Mouse (Mus musculus): Measurements from ENCODE around the gene Ralbp1.
A peak's percentile ranks its signal among the peaks of the same experiment; 100 is the strongest.

Gene Ralbp1

DNA sequence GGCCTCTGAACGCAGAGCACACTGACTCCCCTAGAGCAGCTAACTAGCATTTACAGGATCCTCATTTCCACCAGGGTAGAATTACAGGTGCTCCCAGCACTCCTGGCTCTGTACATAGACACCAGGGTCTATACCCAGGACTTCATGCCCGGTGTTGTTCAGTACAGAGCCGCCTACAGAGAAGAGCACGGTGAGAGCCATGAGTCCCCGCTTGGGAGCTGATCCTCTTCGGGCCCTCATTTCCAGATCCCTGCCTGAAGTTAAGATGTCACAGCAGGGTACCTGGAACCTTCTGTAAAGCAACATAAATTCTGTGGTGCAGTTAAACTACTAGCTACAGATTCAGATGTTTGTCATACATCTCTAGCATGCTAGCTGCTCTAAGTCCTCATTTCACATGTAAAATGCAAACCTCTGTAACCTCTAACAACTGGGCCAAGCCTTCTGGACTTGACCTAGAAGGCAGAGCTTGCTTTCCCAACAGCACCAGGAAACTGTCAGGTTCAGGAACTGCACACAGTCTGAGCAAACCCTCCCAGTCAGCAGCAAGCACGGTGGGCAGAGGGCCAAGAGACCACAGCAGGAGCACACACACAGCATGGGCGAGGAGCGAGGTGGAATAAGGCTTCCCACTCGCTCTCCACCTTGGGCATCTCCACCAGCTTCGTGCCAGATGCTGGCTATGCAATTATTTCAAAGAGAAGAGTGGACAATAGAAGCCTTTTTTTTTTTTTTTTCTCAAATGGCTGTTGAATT, 37.7 kb downstream of the Ralbp1 start:
- DNase-seq, result no peak

- DNase-seq, result no peak
Observed at GRCm38 (mm10) chr17:65845423-65845822, 40.2 kb downstream of the Ralbp1 start.

DNA sequence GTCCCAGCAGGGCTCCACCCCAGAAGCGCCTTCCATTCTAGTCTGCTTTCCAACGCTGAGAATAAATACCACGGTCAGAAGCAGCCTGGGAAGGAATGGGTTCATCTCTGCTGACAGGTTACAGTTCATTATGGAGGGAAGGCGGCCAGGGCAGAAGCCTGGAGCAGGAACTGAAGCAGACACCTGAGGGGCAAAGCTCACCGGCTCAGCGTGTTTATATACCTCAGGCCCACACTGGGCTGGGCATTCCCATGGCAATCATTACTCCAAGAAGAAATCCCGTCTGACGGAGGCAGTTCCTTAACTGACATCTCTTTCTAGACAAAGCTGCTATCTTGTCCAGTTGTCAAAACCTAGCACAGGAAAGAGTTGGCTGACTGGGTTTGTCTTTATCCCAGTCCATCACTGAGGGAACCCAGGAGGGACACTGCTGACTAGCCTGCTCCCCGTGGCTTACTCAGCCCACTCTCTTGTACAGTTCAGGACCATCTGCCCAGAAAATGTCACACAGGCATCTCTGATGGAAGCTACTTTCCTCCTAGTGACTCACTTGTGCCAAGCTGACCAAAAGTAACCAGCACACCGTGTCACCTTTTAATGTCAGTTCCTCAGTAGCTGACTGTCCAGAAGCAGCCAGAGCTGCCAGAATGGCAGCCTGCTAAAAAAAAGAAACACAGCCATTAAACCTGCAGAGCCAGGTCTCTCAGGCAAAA, 42.8 kb downstream of the Ralbp1 start:
- no peak for DNase-seq

DNA sequence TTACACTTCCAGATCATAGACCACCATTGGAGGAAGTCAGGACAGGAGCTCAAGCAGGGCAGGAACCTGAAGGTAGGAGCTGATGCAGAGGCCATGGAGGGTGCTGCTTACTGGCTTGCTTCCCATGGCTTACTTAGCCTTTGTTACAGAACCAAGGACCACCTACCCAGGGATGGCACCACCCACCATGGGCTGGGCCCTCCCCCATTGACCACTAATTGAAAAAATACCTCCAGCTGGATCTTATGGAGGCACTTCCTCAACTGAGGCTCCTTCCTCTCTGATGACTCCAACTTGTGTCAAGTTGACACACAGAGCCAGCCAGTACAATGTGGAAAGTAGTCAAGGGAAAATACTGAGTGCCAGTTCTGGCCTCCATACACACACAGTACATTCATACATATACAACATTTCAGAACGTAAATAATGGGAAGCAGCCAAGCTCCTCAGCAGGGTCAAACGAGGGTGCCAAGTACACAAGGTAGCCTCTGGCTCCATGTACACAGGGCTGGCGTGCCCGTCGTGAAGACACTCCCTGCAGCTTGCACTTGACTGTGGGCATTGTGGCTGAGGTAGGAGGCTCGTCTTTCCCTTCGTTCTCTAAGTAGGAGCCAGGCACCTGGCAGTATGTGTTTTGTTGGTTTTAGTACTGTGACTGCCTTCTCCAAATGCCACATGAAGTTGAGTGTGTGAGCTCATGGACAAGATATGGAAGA, 45.9 kb downstream of the Ralbp1 start:
- DNase-seq, result peak; percentile 29

DNA sequence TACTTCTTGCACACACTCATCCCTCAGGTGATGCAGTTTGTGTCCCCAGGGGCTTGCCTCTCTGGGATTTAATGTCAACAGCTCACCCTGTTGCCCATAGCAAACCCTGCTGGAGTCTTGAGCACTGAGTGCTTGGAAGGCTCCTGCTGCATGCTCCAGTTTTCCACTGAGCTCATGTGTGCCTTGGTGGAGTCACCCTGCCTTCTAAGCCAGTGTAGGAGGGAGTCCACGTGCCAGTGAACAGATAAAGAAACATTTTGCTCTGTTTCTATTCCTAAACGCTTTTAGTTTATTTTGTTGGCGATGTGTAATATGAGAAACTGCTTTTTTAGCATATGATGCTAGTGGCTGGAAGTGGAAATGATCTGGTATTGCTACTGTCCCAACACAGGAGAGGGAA, 48.9 kb downstream of the Ralbp1 start:
- DNase-seq, result no peak

DNA sequence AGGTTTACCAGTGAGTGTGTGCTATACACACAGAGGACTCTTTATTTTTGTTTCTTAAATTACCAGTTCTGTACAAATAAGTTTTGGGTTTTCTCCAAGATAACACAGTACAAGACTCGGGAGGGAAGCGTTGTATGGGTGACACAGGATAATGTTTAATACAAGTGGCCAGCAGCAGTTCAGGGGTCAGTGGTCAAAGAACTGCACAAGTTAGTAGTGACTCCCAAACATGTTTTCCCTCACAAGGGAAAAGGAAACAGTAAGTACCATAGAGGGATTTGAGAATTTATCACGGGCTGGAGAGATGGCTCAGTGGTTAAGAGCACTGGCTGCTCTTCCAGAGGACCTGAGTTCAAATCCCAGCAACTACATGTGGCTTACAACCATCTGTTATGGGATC, 51.7 kb downstream of the Ralbp1 start:
- DNase-seq, result no peak

GRCm38 (mm10) chr17:65830216-65830863, 55.3 kb downstream of the Ralbp1 start:
- DNase-seq, result peak; percentile 21

GRCm38 (mm10) chr17:65828951-65829350, 56.6 kb downstream of the Ralbp1 start:
- DNase-seq, result no peak

GRCm38 (mm10) chr17:65827904-65828303, 57.7 kb downstream of the Ralbp1 start:
- no peak for DNase-seq

GRCm38 (mm10) chr17:65827119-65827840, 58.3 kb downstream of the Ralbp1 start:
- no peak for DNase-seq

GRCm38 (mm10) chr17:65826257-65826656, 59.3 kb downstream of the Ralbp1 start:
- no peak for DNase-seq

GRCm38 (mm10) chr17:65824246-65824645, 61.4 kb downstream of the Ralbp1 start:
- DNase-seq, result no peak

- DNase-seq, result no peak
Observed at GRCm38 (mm10) chr17:65822423-65822822, 63.2 kb downstream of the Ralbp1 start.

- DNase-seq, result no peak
Observed at GRCm38 (mm10) chr17:65820197-65820596, 65.4 kb downstream of the Ralbp1 start.

DNA sequence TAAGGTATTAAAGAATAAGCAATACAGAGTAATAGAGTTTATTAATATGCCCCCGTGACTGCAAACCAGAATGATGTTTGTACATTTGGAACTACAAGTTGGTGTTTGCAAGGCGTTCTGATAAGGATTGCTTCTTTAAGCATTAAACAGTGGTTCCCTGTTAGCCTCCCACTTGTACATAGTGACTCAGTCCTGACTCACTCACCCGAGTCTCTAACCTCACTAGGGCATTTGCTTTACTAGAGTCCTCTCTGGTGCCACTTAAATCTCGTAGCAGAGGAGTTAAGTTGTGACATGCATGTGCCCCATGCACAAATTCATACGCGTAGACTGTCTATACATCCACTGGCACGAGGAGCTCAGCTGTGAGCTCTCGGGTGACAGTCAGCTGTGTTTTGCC, 71.8 kb downstream of the Ralbp1 start:
- no peak for DNase-seq

GRCm38 (mm10) chr17:65811032-65811431, 74.6 kb downstream of the Ralbp1 start:
- peak; percentile 28 for DNase-seq

- no peak for DNase-seq
Observed at GRCm38 (mm10) chr17:65806416-65806815, 79.2 kb downstream of the Ralbp1 start.

DNA sequence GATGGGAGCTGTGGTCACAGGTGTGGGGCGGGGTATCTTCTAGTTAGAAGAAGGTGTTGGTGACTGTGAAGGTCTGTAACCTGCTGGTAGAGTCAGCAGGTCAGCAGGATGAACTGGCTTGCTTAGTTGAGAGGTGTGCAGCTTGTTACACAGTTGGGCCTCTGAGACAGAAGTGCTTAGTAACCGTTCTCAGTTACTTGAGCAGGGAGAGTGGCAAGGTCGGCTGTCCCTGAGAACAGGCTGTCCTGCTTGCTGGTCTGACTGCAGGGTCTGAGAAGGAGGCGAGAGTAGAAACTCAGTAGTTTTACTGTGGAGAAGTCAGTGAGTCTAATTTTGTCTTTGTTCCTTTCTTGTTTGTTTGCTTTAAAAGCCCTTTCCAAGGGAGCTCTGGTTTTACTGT, 79.6 kb downstream of the Ralbp1 start:
- DNase-seq, result no peak

GRCm38 (mm10) chr17:65802026-65802425, 83.6 kb downstream of the Ralbp1 start:
- no peak for DNase-seq

- no peak for DNase-seq
Observed at GRCm38 (mm10) chr17:65800451-65800850, 85.1 kb downstream of the Ralbp1 start.

- no peak for DNase-seq
Observed at GRCm38 (mm10) chr17:65799353-65799752, 86.2 kb downstream of the Ralbp1 start.

- DNase-seq, result no peak
Observed at GRCm38 (mm10) chr17:65798446-65798845, 87.2 kb downstream of the Ralbp1 start.
